ENCODE assay signal across 7 mouse cellular contexts in genomic region chr15:97750697-97751096, GRCm38 (mm10). TPM values are rescaled to one million over a fixed set of nuclear protein-coding genes. Genes with fewer than 3 reads are reported as not detected.
A peak's percentile ranks its signal among the peaks of the same experiment; 100 is the strongest.
DNase-seq lines count a peak whose midpoint lies in the region; ATAC-seq and TF ChIP-seq lines count a peak whose summit lies in the region.

No protein-coding gene starts in this region.

- H3K9ac ChIP-seq in midbrain, postnatal 0 days (replicated peaks; ENCODE audit: low read length, poor library complexity, severe bottlenecking), result no peak overlapping the region

- peak; percentile 76 for ATAC-seq in midbrain, postnatal 0 days (ENCODE audit: low FRiP score)

- no peak overlapping the region for H3K4me3 ChIP-seq in kidney, adult 2 months (ENCODE audit: insufficient read depth, low read depth, low read length)
- no peak overlapping the region for H3K4me3 ChIP-seq in midbrain, postnatal 0 days (ENCODE audit: low read depth, low read length)

- intact Hi-C loops in gastrocnemius, postnatal 14 days (cut with DNase I; ENCODE audit: low total_unique reads), result no loop called here
- intact Hi-C loops in left cerebral cortex, postnatal 36 days (cut with DNase I), result loop anchor here (2.0 kb wide), 1 partner anchor 16 kb away; the partner anchor contains the start of gene Rapgef3

- peaks cover 18% of the 10 kb centered on the region for H3K36me3 ChIP-seq in kidney, adult 2 months (ENCODE audit: control insufficient read depth, insufficient read depth, low read length)
- H3K36me3 ChIP-seq in midbrain, postnatal 0 days (ENCODE audit: insufficient read depth, low read length), result peaks cover 23% of the 10 kb centered on the region

- no peaks in the 10 kb centered on the region for H3K27me3 ChIP-seq in kidney, adult 2 months (replicated peaks; ENCODE audit: control insufficient read depth, insufficient read depth, low read length)
- 0 out of 2 replicates have a peak, but pooled peaks cover 4% of the 10 kb centered on the region for H3K27me3 ChIP-seq in midbrain, postnatal 0 days (ENCODE audit: insufficient read depth, low read length)

- no peaks in the 10 kb centered on the region for H3K9me3 ChIP-seq in midbrain, postnatal 0 days (ENCODE audit: low read length)

- no peak for TF ChIP-seq POLR2A in kidney, adult 2 months (IDR thresholded peaks at IDR 0.05; ENCODE audit: low read depth, low read length)

- H3K4me1 ChIP-seq in kidney, adult 2 months (ENCODE audit: control insufficient read depth, insufficient read depth, low read length), result peaks cover 1% of the 10 kb centered on the region; the same call in 1 of the 2 replicates
- H3K4me1 ChIP-seq in midbrain, postnatal 0 days (ENCODE audit: insufficient read depth, low read length), result no peaks in the 10 kb centered on the region

- WGBS in kidney, adult 2 months, result 10% methylated on average over 12 of the region's 12 CpGs
- 24% methylated on average over 12 of the region's 12 CpGs for WGBS in midbrain, postnatal 0 days

- no peak overlapping the region for H3K27ac ChIP-seq in kidney, adult 2 months (ENCODE audit: insufficient read depth, low read depth, low read length)
- H3K27ac ChIP-seq in midbrain, postnatal 0 days (ENCODE audit: low read depth, low read length), result peak overlapping the region; percentile 7; the same call in 1 of the 2 replicates

- H3K4me2 ChIP-seq in midbrain, postnatal 0 days (ENCODE audit: low read depth, low read length, poor library complexity, severe bottlenecking), result no peak overlapping the region

- DNase-seq in adipocyte (ENCODE audit: low spot score), result peak; percentile 85
- peak; percentile 54 for DNase-seq in cerebellum, adult 9-11 months
- peak; percentile 67 for DNase-seq in gastrocnemius, postnatal 14 days
- peak; percentile 89 for DNase-seq in kidney, adult 2 months
- peak; percentile 67 to 73 for DNase-seq in left cerebral cortex, postnatal 36 days (ENCODE audit: low spot score in 2 of 2)
- DNase-seq in midbrain, postnatal 0 days (ENCODE audit: low spot score), result peak; percentile 93
- peak; percentile 67 to 72 for DNase-seq in spleen, postnatal 36 days (ENCODE audit: low spot score in 2 of 2)

- TF ChIP-seq CTCF in kidney, adult 2 months (conservative IDR thresholded peaks at IDR 0.05; ENCODE audit: insufficient read depth, insufficient read length, low read depth, low read length), result no peak
- TF ChIP-seq CTCF in midbrain, postnatal 0 days (IDR thresholded peaks at IDR 0.05), result no peak

RNA-seq across cellular contexts. Expression of gene Rapgef3, which starts 17.1 kb away (rescaled TPM):
- total RNA-seq in gastrocnemius, postnatal 14 days (2021), result 1 to 10 TPM; 6.2 to 9.7 TPM
- 136 and 184 TPM in 2 replicates for polyA plus RNA-seq in kidney, adult 2 months (2012; rRNA removed)
- 10 to 100 TPM; 35.7 to 52.9 TPM for total RNA-seq in left cerebral cortex, postnatal 36 days (2021)
- total RNA-seq in midbrain, postnatal 0 days (2014; rRNA removed), result 34.9 and 39.7 TPM in 2 replicates
- polyA plus RNA-seq in midbrain, postnatal 0 days (2015; fragmentation: Nextera tagmentation; extraction: Ambion mirVana), result 15.8 and 16.5 TPM in 2 replicates

RNA-seq across cellular contexts. Expression of gene Endou, which starts 19.6 kb away (rescaled TPM):
- under 1 TPM; 0.49 to 0.60 TPM for total RNA-seq in gastrocnemius, postnatal 14 days (2021)
- 2.4 and 2.9 TPM in 2 replicates for polyA plus RNA-seq in kidney, adult 2 months (2012; rRNA removed)
- 1 to 10 TPM; 2.8 to 2.9 TPM for total RNA-seq in left cerebral cortex, postnatal 36 days (2021)
- 0.33 and 0.66 TPM in 2 replicates for total RNA-seq in midbrain, postnatal 0 days (2014; rRNA removed)
- 0.20 TPM in 2 replicates for polyA plus RNA-seq in midbrain, postnatal 0 days (2015; fragmentation: Nextera tagmentation; extraction: Ambion mirVana)

RNA-seq across cellular contexts. Expression of gene Slc48a1, which starts 27.6 kb away (rescaled TPM):
- 10 to 100 TPM; 39.9 to 40.3 TPM for total RNA-seq in gastrocnemius, postnatal 14 days (2021)
- 182 and 203 TPM in 2 replicates for polyA plus RNA-seq in kidney, adult 2 months (2012; rRNA removed)
- total RNA-seq in left cerebral cortex, postnatal 36 days (2021), result 100 to 1,000 TPM; 165 to 196 TPM
- total RNA-seq in midbrain, postnatal 0 days (2014; rRNA removed), result 61.5 and 78.8 TPM in 2 replicates
- polyA plus RNA-seq in midbrain, postnatal 0 days (2015; fragmentation: Nextera tagmentation; extraction: Ambion mirVana), result 152 and 173 TPM in 2 replicates

RNA-seq across cellular contexts. Expression of gene Rpap3, which starts 45.1 kb away (rescaled TPM):
- total RNA-seq in gastrocnemius, postnatal 14 days (2021), result 10 to 100 TPM in 1 of 2 experiments, 1 to 10 TPM in 1; 9.4 to 10.4 TPM
- polyA plus RNA-seq in kidney, adult 2 months (2012; rRNA removed), result 4.9 and 6.9 TPM in 2 replicates
- total RNA-seq in left cerebral cortex, postnatal 36 days (2021), result 10 to 100 TPM; 27.1 to 28.2 TPM
- total RNA-seq in midbrain, postnatal 0 days (2014; rRNA removed), result 21.8 and 35.2 TPM in 2 replicates
- 44.4 and 46.2 TPM in 2 replicates for polyA plus RNA-seq in midbrain, postnatal 0 days (2015; fragmentation: Nextera tagmentation; extraction: Ambion mirVana)
